Mouse (Mus musculus) heart, postnatal 0 days (tissue): ENCODE results near the gene Dgkb. TPM values are rescaled to one million over a fixed set of nuclear protein-coding genes. Genes with fewer than 3 reads are reported as not detected.

Experiments
- ATAC-seq: fragments of 200-750 bp; cut with Nextera tagmentation; 2 replicates; pipeline ENCODE4 v1.8.0; 2017; ENCODE audit warnings: low read depth, moderate number of reproducible peaks, moderate library complexity; ENCODE audit not compliant: insufficient read depth
- DNase-seq: peaks from one replicate; pipeline ENCODE4 v3.0.0-alpha.2; 2016; ENCODE audit warnings: low spot score
- H3K27ac ChIP-seq: fragments of 300-500 bp; sonication (generic); 2 replicates; pipeline ENCODE4 v1.5.1; 2014; ENCODE audit warnings: low read depth, mild to moderate bottlenecking
- H3K27me3 ChIP-seq: fragments of 300-500 bp; sonication (generic); 2 replicates; pipeline ENCODE4 v1.6.1; 2014; ENCODE audit warnings: low read length, mixed read lengths; ENCODE audit not compliant: control insufficient read depth, insufficient read depth
- H3K36me3 ChIP-seq: fragments of 300-500 bp; sonication (generic); replicated peaks from 2 replicates; pipeline ENCODE4 v1.6.1; 2014; ENCODE audit warnings: low read length, mixed read lengths; ENCODE audit not compliant: control insufficient read depth, insufficient read depth
- H3K4me1 ChIP-seq: fragments of 300-500 bp; sonication (generic); 2 replicates; pipeline ENCODE4 v1.6.1; 2014; ENCODE audit warnings: antibody characterized with exemption; ENCODE audit not compliant: control insufficient read depth, insufficient read depth
- H3K4me2 ChIP-seq: fragments of 300-500 bp; sonication (generic); 2 replicates; pipeline ENCODE4 v1.6.1; 2014; ENCODE audit warnings: low read depth, mild to moderate bottlenecking, low read length, moderate library complexity
- H3K4me3 ChIP-seq: fragments of 300-500 bp; sonication (generic); 2 replicates; pipeline ENCODE4 v1.5.1; 2014; ENCODE audit warnings: low read depth, low read length
- H3K9ac ChIP-seq: fragments of 300-500 bp; sonication (generic); replicated peaks from 2 replicates; pipeline ENCODE4 v1.6.1; 2014; ENCODE audit warnings: low read depth, low read length, mixed read lengths
- H3K9me3 ChIP-seq: fragments of 300-500 bp; sonication (generic); replicated peaks from 2 replicates; pipeline ENCODE4 v1.6.1; 2016; ENCODE audit warnings: low read length; ENCODE audit not compliant: control insufficient read depth
- CTCF ChIP-seq: IDR thresholded peaks from 2 replicates; pipeline ENCODE4 v1.5.1; 2016; ENCODE audit warnings: antibody characterized with exemption, control low read depth, low read depth
- EP300 ChIP-seq: IDR thresholded peaks from 2 replicates; pipeline ENCODE4 v1.6.1; 2016; ENCODE audit warnings: antibody characterized with exemption, low read depth
- WGBS: fragments of 180-500 bp; shearing (Covaris S2); extraction: QIAGEN DNeasy Blood & Tissue Kit; methylation state at CpG from one replicate; pipeline ENCODE4 v1.1.7; 2014; 5-methylcytosine and 5-hydroxymethylcytosine counted together
- polyA plus RNA-seq: library from polyadenylated mRNA; unstranded; fragments of >200 nt; fragmentation: Nextera tagmentation; extraction: Ambion mirVana; gene quantifications from 2 replicates; pipeline ENCODE4 v1.2.1, GENCODE M21; 2015
- total RNA-seq: library from RNA; depleted of rRNA; stranded (reverse); fragments of >200 nt; gene quantifications from 2 replicates; pipeline ENCODE4 v1.2.3, GENCODE M21; 2014; ENCODE audit warnings: low replicate concordance

The Dgkb gene
- total and polyA plus RNA-seq, 2 experiments from 2014 or later: 0.20 TPM; not detected in 1

DNA sequence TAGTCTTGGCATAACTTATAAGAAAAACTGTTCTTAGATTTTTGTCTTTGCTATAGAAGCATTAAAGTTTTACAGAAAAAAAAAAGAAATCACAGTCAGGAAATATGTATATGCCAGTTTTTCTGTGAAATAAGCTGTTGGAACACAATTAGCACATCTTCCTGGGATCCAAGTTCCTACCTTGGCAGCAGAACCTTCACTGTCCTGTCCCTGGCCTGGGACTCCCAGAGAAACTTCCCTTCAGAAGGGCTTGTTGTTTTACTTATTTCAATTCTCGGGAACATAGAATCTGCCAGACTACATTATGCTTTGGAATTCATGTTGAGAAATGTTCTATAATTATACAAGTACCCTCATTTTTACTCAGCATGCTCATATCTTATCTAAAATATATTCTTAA is 154.0 kb downstream of the Dgkb start:
- WGBS: 35% methylated on average over 1 of the region's 1 CpGs
- DNase-seq (no peak), ATAC-seq (no peak)
- H3K4me2 ChIP-seq: no peak overlapping the region
- H3K27me3 ChIP-seq: no peaks in the 10 kb centered on the region
- H3K9me3 ChIP-seq: no peaks in the 10 kb centered on the region
- H3K4me1 ChIP-seq: no peaks in the 10 kb centered on the region
- H3K36me3 ChIP-seq: no peaks in the 10 kb centered on the region
- TF ChIP-seq CTCF (no peak), EP300 (no peak)
- H3K4me3 ChIP-seq: no peak overlapping the region
- H3K27ac ChIP-seq: no peak overlapping the region
- no peak overlapping the region for H3K9ac ChIP-seq

DNA sequence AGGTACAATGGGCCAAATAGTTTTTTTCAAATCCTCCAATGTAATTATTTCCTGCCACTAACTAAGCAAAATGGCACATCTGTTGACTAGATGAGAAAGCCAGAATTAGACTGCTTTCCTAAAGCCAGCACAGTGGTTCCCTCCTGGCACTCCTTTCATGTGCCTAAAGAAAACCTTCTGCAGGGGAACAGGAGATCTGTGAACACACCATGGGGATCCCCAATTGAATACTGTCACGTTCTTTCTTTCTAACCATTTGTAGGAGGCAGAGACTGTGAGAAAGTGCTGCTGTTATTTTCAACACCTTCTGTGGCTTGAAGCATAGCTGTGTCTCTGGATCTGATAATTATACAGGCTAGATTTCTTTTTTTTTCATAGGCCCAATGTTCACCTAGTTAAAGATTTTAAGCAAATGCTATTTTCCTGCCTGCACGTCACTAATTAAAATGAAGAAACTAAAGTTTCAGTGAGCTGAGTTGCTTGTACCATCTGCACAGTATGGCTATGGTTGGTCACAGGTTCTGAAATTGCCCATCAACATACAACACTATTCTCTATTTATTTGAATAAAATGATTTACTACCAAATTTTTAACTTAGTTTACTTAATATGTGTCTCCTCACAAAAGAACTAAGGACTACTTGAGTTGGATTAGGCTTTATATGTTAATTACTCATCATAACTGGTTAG is 161.1 kb downstream of the Dgkb start:
- Histone ChIP-seq H3K27me3 (no peaks in the 10 kb centered on the region), H3K27ac (no peak overlapping the region), H3K4me3 (no peak overlapping the region), H3K9ac (no peak overlapping the region), H3K4me1 (no peaks in the 10 kb centered on the region), H3K9me3 (no peaks in the 10 kb centered on the region), H3K36me3 (no peaks in the 10 kb centered on the region), H3K4me2 (no peak overlapping the region)
- ATAC-seq: no peak
- 45% methylated on average over 2 of the region's 2 CpGs for WGBS
- DNase-seq: no peak
- TF ChIP-seq EP300: no peak
- no peak for TF ChIP-seq CTCF

DNA sequence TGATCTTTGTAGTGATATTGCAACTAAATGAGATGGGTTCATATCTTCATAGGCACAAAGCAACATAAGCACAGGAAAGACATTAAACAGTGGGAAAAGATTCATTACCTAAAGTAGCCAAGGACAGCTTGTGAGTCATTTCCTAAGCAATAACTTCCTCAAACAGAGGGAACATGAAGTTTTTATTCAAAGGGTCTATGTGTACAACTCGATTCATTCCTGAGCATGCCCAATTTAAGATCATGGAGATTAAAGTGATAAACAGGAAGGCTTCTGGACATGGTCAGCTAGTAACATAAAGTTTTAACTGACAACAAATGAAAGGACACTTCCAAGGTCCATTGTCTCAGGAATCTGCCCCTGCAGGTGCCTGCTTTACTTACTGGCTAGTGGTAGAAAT is 167.8 kb downstream of the Dgkb start:
- 43% methylated on average over 1 of the region's 1 CpGs for WGBS

DNA sequence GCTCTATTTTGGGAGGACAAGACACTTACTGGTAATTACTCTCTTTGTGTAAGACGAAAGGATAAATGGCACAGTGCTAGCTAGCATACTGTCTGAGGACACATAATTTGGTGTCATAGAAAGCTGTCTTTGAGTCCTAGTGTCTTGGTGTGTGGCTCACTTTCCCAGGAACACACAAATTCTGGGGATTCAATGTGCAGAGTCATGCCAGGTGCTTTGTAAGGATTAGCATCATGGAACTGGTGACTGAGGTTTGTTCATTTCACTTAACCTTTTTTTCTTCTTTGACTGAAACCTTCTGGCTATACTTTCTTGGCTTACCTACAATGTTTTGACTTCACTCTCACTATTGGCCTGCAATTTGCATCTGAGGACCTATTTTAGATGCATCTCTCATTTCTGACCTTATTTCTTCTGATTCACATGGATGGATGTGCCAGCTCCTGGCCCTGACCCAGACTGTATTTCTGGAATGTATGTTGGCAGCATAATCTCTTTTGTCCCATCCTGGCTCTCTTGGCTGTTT is 170.6 kb downstream of the Dgkb start:
- no peak for ATAC-seq
- TF ChIP-seq CTCF: no peak
- no peak for TF ChIP-seq EP300
- Histone ChIP-seq H3K27ac (no peak overlapping the region), H3K36me3 (no peaks in the 10 kb centered on the region), H3K4me1 (no peaks in the 10 kb centered on the region), H3K9me3 (no peaks in the 10 kb centered on the region), H3K4me3 (no peak overlapping the region), H3K4me2 (no peak overlapping the region), H3K9ac (no peak overlapping the region), H3K27me3 (no peaks in the 10 kb centered on the region)
- 64% methylated on average over 1 of the region's 1 CpGs for WGBS
- no peak for DNase-seq

More for the DNA sequence above, 167.8 kb downstream of the Dgkb start:
- no peaks in the 10 kb centered on the region for H3K36me3 ChIP-seq
- no peak overlapping the region for H3K4me3 ChIP-seq
- ATAC-seq: no peak
- no peaks in the 10 kb centered on the region for H3K27me3 ChIP-seq
- no peak overlapping the region for H3K27ac ChIP-seq
- TF ChIP-seq CTCF (no peak), EP300 (no peak)
- no peak for DNase-seq
- H3K4me2 ChIP-seq: no peak overlapping the region
- no peaks in the 10 kb centered on the region for H3K9me3 ChIP-seq
- no peak overlapping the region for H3K9ac ChIP-seq
- no peaks in the 10 kb centered on the region for H3K4me1 ChIP-seq

DNA sequence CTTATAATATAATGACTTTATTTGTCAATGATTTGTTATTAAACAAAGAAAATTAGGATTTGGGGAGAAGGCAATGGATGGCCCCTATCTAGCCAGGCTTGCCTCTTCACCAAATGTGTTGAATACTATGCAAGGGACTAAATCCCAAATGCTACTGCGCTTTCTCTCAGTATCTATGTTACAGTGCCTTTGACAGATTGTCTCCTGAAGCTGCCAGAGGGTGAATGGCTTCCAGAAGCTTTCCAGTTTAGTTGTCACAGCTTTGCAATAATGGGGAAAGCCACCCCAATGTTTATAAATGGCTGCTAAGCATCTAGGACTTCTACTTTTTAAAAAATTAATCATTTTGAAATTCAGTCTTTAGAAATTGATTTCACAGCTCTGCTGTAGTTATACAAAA is 175.7 kb downstream of the Dgkb start:
- no peak overlapping the region for H3K4me2 ChIP-seq
- TF ChIP-seq EP300: no peak
- ATAC-seq (no peak), DNase-seq (no peak)
- H3K9me3 ChIP-seq: no peaks in the 10 kb centered on the region
- H3K27ac ChIP-seq: no peak overlapping the region
- no peaks in the 10 kb centered on the region for H3K36me3 ChIP-seq
- H3K9ac ChIP-seq: no peak overlapping the region
- WGBS: 57% methylated on average over 1 of the region's 1 CpGs
- no peak overlapping the region for H3K4me3 ChIP-seq
- no peaks in the 10 kb centered on the region for H3K4me1 ChIP-seq
- no peaks in the 10 kb centered on the region for H3K27me3 ChIP-seq

DNA sequence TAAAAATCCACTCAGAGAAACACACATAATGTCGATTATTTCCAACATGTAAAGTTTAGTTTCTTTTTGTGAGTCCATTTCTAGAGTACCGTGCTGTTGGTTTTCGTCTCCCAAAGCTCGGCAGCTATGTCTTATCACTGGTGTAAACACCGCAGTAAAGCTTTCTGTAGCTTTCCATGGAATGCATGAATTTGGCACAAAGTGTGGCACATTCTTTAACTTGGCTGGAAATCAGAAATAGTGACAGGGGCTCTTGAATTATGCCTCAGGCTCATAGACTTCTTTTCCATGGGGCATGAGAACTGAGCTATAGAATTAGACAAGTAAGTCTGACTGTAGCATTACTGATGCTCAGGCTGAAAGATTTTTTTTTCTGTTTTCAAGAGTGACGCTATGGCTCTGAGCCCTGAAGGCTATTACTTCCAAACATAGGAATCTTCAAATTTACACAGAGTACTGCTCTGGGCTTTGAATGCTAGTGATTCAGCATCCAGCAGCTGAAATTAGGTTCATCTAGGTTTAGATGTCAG is 179.0 kb downstream of the Dgkb start:
- Histone ChIP-seq H3K4me1 (no peaks in the 10 kb centered on the region), H3K27ac (no peak overlapping the region), H3K4me3 (no peak overlapping the region), H3K36me3 (no peaks in the 10 kb centered on the region), H3K9me3 (no peaks in the 10 kb centered on the region), H3K27me3 (no peaks in the 10 kb centered on the region), H3K4me2 (no peak overlapping the region), H3K9ac (no peak overlapping the region)
- no peak for DNase-seq
- no peak for ATAC-seq
- 62% methylated on average over 6 of the region's 6 CpGs for WGBS
- TF ChIP-seq EP300 (no peak), CTCF (no peak)
